Mouse (Mus musculus): ENCODE measurements around the gene Fam217b. TPM values are rescaled to one million over a fixed set of nuclear protein-coding genes. Genes with fewer than 3 reads are reported as not detected.

Fam217b gene
- polyA plus RNA-seq, 1 experiment from 2014 or later, result 1.5 TPM

DNA sequence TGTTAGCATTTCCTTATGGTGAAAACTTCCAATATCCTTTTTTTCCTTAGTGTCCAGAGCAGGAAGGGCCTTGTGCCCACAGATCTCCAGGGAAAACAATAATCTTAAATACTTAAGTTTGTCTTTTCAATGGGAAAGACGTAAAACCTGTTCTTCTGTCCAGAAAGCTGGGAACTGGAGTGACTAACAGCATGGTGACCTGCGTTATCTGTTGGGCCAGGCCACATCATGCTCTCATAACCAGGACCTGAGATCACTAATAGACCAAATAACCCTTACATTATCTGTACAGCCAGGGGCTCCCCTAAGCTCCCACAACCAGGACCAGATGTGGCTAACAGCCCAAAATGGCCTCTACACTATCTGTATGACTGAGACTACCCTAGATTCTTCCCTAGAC lies 19.6 kb downstream of the Fam217b start:
- DNase-seq (ENCODE audit: low spot score), result no peak

DNA sequence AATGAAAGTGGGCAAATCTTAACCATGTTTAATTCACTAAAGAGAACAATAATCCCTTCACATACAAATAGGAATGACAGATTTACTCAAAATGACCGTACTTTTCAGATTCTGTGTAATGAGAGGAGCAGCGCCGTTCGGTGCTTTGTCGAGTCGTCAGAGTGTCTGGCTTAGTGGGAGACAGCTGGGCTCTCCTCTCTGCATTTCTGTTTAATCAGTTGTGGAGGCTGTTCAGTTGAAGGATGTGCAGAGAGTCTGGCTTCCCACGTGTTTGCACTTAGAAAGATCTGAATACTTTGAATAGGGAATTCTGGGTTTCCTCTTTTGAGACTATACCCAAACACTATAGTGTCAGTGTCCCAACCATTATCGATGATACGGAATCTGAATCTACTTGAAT lies 23.0 kb downstream of the Fam217b start:
- no peak for DNase-seq (ENCODE audit: low spot score)

DNA sequence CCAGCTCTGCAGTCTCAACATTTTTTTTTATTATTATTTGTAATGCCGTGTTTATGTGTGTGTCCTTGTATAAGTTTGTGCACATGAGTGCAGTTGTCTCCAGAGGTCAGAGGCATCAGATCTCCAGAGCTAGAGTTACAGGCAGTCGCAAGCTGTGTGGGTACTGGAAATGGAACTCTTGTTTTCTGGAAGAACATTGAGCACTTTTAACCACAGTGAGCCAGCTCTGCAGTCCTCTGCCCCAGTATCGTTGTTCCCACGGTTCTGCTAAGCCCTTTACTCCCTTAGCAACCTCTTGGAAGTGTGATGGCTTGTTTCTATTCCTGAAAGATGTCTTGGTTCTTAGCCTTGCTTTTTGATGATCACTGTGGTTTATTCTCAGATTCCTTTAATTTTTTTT lies 35.1 kb downstream of the Fam217b start:
- no peak for DNase-seq (ENCODE audit: low spot score)

DNA sequence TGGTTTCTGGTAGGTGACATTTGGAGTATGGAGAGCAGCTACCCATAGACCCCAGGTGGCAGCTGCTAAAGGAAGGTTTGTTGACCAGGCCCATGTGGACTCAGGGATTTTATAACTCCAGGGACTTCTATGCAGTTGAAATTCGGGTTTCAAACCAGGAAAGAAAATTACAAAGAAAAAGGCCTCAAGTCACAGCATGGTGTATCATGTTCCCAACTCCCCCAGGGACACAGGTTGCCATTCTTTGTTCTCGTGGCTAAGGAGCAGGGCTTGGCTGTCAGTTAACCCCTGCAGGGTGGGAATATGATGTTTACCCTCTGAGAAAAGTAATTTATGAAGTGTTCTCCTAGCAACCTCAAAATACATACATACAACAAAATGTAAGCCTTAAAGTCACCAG lies 35.9 kb downstream of the Fam217b start:
- DNase-seq (ENCODE audit: low spot score), result no peak

DNA sequence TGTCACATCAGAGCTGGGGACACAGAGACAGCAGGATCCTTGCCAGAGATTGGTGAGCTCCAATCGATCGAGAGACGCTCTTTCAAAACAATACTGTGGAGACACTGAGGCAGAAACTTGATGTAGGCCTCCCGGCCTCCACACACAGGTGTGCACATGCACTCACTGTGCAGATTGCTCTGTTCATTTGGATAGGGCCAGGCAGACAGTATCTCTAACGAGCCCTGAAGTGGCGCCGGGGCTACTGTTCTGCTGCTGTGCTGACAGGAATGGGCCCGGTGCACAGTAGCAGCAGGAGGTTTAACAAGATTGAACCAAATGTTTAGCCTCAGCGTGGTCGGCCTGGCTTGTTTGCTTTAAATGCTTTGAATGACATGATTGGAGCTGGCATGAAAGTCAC lies 36.6 kb downstream of the Fam217b start:
- DNase-seq (ENCODE audit: low spot score), result no peak

DNA sequence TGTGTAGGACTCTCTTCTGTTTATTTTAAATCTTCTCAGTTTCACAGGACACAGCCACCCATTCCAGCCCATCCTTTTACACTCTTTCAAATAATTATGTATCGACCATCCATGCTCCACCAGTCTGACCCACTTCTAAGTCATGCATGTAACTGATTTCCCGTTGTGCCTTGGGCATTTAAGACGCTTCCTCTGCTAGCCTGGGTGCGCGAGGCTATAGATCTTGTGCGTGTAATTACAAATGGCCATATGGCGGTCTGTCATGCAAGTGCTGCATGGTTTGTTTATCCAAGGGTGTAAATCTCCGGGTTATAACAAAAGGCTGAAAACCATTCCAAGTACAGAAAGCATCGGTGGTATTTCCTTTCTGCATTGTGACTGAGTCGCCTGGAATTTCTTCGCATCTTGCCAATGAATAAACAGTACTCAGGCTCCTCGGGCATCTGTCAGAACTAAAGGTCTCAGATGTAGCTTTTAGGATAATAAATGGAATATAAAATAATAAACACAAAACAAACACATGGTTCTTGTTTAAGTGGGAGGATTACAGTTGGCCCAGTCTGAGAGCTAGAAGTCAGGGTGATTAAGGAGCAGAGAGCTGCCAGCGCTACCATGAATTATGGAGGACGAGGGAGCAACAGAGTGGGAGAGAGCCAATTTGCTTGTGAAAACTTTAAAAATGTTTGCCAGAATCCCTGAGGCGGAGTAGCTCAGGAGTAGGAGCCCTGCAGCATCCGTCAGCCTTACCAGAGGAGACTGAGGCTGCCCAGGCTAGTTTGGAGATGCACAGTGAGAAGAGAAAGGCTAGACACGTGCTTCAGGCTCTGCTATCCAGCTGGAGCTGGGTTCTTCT lies 40.6 kb downstream of the Fam217b start:
- DNase-seq (ENCODE audit: low spot score), result no peak

DNA sequence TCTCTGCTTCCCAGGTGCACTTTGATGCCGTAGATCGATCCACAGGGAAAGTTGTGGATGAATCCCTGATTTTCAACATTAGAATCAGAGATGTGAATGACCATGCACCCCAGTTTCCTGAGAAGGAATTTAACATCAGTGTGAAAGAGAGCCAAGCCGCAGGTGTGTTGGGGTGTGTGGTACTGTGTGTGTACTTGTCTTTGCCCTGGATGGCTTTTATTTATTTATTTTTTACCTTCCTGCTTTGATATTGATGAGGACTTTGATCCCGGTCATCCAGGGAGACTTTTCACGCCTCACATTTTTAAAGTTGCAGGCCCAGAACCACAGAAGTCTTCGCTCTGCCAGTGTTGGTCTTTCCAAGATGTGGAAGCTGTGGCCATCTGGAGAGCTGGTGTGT lies 43.1 kb downstream of the Fam217b start:
- DNase-seq (ENCODE audit: low spot score), result no peak

DNA sequence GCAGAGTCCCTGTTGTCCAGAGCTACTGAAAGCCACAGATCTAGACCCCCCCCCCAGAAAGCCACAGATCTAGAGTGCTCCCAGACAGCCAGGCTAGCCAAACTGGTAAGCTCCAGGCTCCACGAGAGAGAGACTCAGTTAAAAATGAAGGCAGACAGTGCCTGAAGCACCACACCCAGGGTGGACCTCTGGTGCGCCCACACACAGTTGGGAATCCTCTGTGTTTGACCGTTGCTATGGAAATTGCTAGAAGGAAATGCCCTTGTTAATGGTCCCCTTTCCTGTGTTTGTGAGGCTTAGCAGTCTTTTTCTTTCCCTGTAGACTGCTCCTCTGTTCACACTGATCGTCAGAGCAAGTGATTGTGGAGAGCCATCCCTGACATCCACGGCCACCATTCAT lies 46.0 kb downstream of the Fam217b start:
- no peak for DNase-seq (ENCODE audit: low spot score)

DNA sequence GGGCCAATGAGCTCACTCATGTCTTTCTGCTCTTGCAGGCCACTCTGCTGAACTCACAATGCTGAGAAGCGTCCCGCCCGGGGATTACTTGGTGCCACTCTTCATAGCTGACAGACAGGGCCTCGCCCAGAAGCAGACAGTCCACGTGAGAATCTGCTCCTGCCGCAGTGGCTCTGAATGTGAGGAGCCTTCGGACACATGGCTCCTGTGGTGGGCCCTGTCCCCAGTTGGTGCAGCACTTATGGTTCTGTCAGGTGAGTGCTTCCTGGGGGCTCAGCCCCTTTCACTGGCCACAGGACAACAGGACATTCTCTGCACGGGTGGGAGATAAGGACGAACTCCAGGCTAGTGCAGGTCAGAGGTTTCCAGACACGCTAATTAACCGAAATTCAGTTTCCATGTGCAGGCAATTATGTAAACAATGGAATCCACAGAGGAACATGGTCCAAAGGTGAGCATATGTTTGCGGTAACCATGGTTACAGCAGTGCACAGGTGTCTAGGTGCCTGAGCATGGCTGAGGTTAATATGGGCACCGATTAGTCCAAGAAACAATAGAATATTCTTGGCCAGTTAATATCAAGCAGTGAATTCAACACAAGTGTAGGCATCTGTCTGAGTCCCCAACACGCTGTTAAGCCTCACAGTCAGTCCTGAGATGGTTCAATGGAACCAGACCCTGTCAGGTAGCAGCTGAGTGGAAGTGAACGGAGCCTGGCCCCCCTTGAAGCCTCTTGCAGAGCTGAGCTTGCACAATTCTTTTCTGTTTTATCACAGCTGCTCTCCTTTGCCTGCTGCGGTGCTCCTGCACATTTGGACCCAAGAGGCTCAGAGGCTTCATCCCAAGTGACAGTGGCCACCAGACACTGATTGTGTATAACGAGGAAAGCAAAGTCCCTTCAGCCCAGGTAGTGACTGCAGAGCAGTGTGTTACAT lies 57.5 kb downstream of the Fam217b start:
- DNase-seq (ENCODE audit: low spot score), result no peak

DNA sequence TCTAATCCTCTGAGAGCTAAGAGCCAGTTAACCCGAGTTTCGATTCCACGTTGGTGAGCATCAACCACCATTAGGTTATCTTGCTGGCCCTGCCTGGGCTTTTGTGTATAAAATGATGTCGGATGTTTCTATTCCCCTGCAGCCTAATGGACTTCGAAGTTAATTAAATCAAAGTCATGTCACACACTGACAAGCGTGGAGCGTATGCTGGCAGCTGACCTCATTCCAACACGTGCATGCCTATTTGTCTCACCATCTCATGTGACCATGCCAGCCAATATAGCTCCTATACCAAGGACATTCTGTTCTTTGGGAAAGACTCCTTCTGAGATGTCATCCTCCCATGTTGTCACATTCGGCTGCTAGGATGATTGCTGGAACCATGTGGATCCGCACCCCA lies 59.6 kb downstream of the Fam217b start:
- DNase-seq (ENCODE audit: low spot score), result no peak

Other genes starting within 250 kb of the Fam217b start
- 0.04 and 0.07 TPM in 2 replicates for gene Sycp2, start 6.8 kb upstream of the Fam217b start, polyA plus RNA-seq (2015; fragmentation: Nextera tagmentation; extraction: Ambion mirVana)
- gene Ppp1r3d, start 52 bp upstream of the Fam217b start, polyA plus RNA-seq (2015; fragmentation: Nextera tagmentation; extraction: Ambion mirVana), result 1.0 and 1.3 TPM in 2 replicates
- 0.16 and 0.18 TPM in 2 replicates for gene Cdh26, start 16.0 kb downstream of the Fam217b start, polyA plus RNA-seq (2015; fragmentation: Nextera tagmentation; extraction: Ambion mirVana)

All from thymus, postnatal 0 days (tissue).